Mouse (Mus musculus): ENCODE measurements at regions not wholly inside any gene's neighbourhood (a gene's known extent, or its start where the extent isn't known, plus 50 kb on each side); places are given as distances from the start of the nearest gene placed in this dataset.
A peak's percentile ranks its signal among the peaks of the same experiment; 100 is the strongest.
"Not testable (repeated sequence)": the region's sequence is repeated elsewhere in the genome, so short reads cannot be mapped to it uniquely, and the experiment has no call there.

GRCm38 (mm10) chr9:104496220-104496619 is 50.9 kb upstream of the Cpne4 start:
- no peak for DNase-seq

GRCm38 (mm10) chr9:104490696-104491095 is 56.4 kb upstream of the Cpne4 start:
- DNase-seq: no peak

GRCm38 (mm10) chr9:104489383-104489782 is 57.7 kb upstream of the Cpne4 start:
- DNase-seq: no peak

- DNase-seq: no peak
Observed at GRCm38 (mm10) chr9:104482440-104482839, 64.6 kb upstream of the Cpne4 start.

GRCm38 (mm10) chr9:104480683-104481082 is 66.4 kb upstream of the Cpne4 start:
- DNase-seq: no peak

- DNase-seq: no peak
Observed at GRCm38 (mm10) chr9:104474831-104475230, 72.3 kb upstream of the Cpne4 start.

GRCm38 (mm10) chr9:104467238-104467637 is 79.8 kb upstream of the Cpne4 start:
- DNase-seq: no peak

- DNase-seq: no peak
Observed at GRCm38 (mm10) chr9:104463701-104464100, 83.4 kb upstream of the Cpne4 start.

GRCm38 (mm10) chr9:104460133-104460532 is 87.0 kb upstream of the Cpne4 start:
- DNase-seq: no peak

- no peak for DNase-seq
Observed at GRCm38 (mm10) chr9:104457635-104458034, 89.5 kb upstream of the Cpne4 start.

- DNase-seq: no peak
Observed at GRCm38 (mm10) chr9:104448577-104449165, 98.4 kb upstream of the Cpne4 start.

- DNase-seq: peak; percentile 48
Observed at GRCm38 (mm10) chr9:104444906-104445305, 102.2 kb upstream of the Cpne4 start.

GRCm38 (mm10) chr9:104443236-104443635 is 103.8 kb upstream of the Cpne4 start:
- DNase-seq: no peak

GRCm38 (mm10) chr9:104413021-104413420 is 75.5 kb upstream of the Acpp start:
- DNase-seq: no peak

GRCm38 (mm10) chr9:104410211-104410610 is 72.7 kb upstream of the Acpp start:
- DNase-seq: peak; percentile 10

- no peak for DNase-seq
Observed at GRCm38 (mm10) chr9:104409381-104409780, 71.8 kb upstream of the Acpp start.

GRCm38 (mm10) chr9:104408571-104409294 is 71.2 kb upstream of the Acpp start:
- DNase-seq: no peak

- no peak for DNase-seq
Observed at GRCm38 (mm10) chr9:104407559-104408376, 70.2 kb upstream of the Acpp start.

- DNase-seq: no peak
Observed at GRCm38 (mm10) chr9:104407011-104407410, 69.5 kb upstream of the Acpp start.

GRCm38 (mm10) chr9:104406491-104406890 is 68.9 kb upstream of the Acpp start:
- no peak for DNase-seq

GRCm38 (mm10) chr9:104403863-104404262 is 66.3 kb upstream of the Acpp start:
- DNase-seq: no peak

- DNase-seq: no peak
Observed at GRCm38 (mm10) chr9:104401673-104402072, 64.1 kb upstream of the Acpp start.

GRCm38 (mm10) chr9:104399927-104400326 is 62.4 kb upstream of the Acpp start:
- DNase-seq: no peak

GRCm38 (mm10) chr9:104398484-104398883 is 60.9 kb upstream of the Acpp start:
- DNase-seq: not testable (repeated sequence)

Data from thymus, postnatal 14 days (tissue).